Mouse (Mus musculus) activated CD4-positive, CD25-positive, alpha-beta regulatory T cell, adult 4 months (primary cell): Measurements from ENCODE around the gene Olfr718-ps1. TPM values are rescaled to one million over a fixed set of nuclear protein-coding genes. Genes with fewer than 3 reads are reported as not detected.

Experiments used
- ATAC-seq: one replicate; pipeline ENCODE4 v1.8.0; 2017
- polyA plus RNA-seq, 2 experiments: library from polyadenylated mRNA; unstranded; fragments of 100-300 nt; shearing (Covaris generic); gene quantifications; one replicate each; pipeline ENCODE4 v1.2.1; 2017

Olfr718-ps1 gene
- polyA plus RNA-seq, 2 experiments from 2014 or later: not detected

GRCm38 (mm10) chr5:143127837-143128236, 19.5 kb downstream of the Olfr718-ps1 start:
- no peak for ATAC-seq

DNA sequence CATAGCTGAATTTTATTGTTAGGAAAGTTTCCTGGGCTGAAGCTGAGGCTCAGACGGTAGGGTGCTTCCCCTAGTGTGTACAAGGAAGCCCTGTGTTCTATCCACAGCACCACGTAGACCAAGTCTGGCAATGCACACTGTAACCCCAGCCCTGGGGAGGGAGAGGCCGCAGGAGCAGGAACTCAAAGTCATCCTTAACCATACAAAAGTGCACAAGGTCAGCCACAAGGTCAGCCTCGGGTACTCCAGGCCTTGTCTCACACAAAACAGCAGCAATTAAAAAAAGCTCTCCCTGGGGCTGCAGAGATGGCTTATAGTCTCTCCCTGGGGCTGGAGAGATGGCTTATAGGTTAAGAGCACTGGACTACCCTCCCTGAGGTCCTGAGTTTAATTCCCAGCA, 20.5 kb downstream of the Olfr718-ps1 start:
- ATAC-seq: no peak

- ATAC-seq: no peak
These were observed 21.3 kb downstream of the Olfr718-ps1 start for GRCm38 (mm10) chr5:143126089-143126488.

GRCm38 (mm10) chr5:143125601-143126000, 21.8 kb downstream of the Olfr718-ps1 start:
- ATAC-seq: no peak

DNA sequence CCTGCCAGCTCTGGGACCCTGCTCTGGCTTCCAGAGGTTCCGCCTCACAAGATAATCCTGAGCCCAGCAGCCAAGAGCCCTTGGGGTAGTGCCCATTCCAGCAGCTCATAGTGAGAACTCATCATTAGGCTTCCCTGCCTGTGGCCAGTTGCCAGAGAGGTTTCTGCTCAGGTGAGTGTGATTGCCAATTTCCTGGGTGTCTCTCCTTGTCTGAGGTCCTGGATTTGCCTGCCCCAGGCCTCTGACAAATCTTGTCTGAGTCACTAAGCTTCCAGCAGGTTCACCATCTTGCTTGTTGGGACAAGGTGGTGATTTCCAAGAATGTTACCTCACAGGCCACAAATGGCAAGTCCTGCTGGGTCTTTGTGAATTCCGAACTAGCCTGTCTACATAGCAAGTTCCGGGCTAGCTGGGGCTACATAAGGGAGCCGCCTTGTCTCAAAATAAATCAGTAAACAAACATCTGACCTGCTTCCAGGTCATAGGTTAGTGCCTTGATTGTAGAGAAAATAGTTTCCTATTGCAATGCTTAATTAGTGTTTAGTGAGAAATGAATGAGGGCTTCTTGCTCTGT, 22.5 kb downstream of the Olfr718-ps1 start:
- no peak for ATAC-seq

- ATAC-seq: no peak
These were observed 24.7 kb downstream of the Olfr718-ps1 start for GRCm38 (mm10) chr5:143122673-143123072.

- no peak for ATAC-seq
These were observed 25.3 kb downstream of the Olfr718-ps1 start for GRCm38 (mm10) chr5:143122125-143122524.

GRCm38 (mm10) chr5:143112281-143113246, 34.8 kb downstream of the Olfr718-ps1 start, which contains the start of gene Rnf216:
Gene Rnf216, minus strand, starts transcription at chr5:143112994.
- peak; percentile 99 for ATAC-seq

DNA sequence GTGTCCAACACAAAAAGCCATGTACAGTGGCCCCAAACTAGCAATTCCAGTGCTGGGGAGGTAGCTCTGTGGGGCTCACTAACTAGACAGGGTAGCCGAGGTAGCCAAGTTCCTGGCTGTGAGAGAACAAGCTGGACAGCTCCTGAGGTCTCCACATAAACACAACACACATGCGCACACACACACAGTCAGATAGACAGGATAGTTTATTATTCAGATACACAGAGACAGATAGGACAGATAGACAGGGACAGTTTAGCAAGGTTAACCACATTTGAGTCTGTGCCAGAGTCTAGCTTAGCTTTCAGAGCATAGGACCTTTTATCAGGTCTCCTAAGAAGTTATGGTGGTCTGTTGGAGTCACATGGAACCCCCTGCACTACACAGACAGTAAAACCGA, 40.5 kb downstream of the Olfr718-ps1 start:
- ATAC-seq: no peak

GRCm38 (mm10) chr5:143103231-143103630, 44.1 kb downstream of the Olfr718-ps1 start:
- ATAC-seq: no peak

DNA sequence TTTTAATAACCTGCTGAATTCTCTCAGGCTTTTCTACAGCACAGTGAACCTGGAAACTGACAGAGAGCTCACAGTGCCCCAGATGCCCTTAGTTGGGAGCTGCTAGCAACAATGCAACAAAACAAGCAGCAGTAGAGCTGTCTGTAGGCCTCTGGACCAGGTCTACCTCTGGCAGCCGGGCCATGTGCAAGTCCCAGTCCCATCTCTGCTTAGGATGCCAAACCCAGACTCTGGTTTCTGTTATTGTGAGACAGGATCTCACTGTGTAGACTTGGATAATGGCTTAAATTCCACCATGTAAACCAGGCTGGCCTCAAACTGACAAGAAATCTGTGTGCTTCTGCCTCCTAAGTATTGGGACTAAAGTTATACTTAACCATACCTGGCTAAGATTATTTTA, 45.8 kb downstream of the Olfr718-ps1 start:
- no peak for ATAC-seq

DNA sequence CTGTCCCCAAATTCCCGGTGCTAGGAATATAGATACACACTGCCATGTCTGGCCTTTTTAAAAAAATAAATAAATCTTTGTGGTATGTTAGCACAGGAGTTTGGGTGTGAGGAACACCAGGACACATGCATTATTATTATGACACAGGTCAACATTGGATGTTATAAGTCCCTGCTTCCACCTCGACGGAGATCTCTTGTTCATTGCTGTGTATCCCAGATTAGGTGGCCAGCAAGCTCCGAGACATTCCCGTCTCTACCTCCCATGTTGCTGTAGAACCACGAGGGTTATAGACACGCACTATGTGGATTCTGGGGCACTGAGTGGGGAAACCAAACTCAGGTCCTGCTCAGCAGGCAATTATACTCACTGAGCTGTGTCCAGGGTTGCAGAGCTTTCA, 52.1 kb downstream of the Olfr718-ps1 start:
- no peak for ATAC-seq

- ATAC-seq: no peak
These were observed 54.5 kb downstream of the Olfr718-ps1 start for GRCm38 (mm10) chr5:143092891-143093290.

DNA sequence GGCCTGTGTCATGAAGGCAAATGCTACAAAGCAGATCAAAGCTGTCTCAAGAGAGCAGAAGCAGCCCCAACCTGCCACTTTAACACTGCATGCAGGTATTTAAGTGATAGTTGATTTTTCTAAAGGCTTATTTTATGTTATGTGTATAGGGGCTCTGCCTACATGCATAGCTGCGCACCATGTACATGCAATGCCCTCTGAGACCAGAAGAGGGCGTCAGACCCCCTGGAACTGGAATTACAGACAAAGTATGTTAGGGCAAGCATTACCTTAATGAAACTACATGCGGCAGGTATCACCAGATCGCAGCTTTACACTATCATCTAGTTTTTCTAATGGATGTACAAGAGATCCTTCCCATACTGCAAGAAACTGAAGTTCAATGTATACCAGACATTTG, 62.5 kb downstream of the Olfr718-ps1 start:
- ATAC-seq: no peak

Other genes starting within 250 kb of the Olfr718-ps1 start
- gene Actb, start 240.8 kb downstream of the Olfr718-ps1 start, polyA plus RNA-seq: over 10,000 TPM; 26,186 to 54,151 TPM
- under 1 TPM; 0.26 to 0.42 TPM for gene Fscn1, start 187.2 kb downstream of the Olfr718-ps1 start, polyA plus RNA-seq
- 10 to 100 TPM; 28.7 to 30.4 TPM for gene Rnf216, start 34.6 kb downstream of the Olfr718-ps1 start, polyA plus RNA-seq
- gene Rbak, start 33.2 kb upstream of the Olfr718-ps1 start, polyA plus RNA-seq: 1 to 10 TPM; 6.7 to 8.8 TPM
- gene Spdye4b, start 33.4 kb upstream of the Olfr718-ps1 start, polyA plus RNA-seq: under 1 TPM in 1 of 2 experiments, not detected in 1; 0.29 TPM
- gene Spdye4a, start 79.3 kb upstream of the Olfr718-ps1 start, polyA plus RNA-seq: not detected
- gene Zfp12, start 87.6 kb upstream of the Olfr718-ps1 start, polyA plus RNA-seq: 1 to 10 TPM; 2.8 to 3.0 TPM
- gene Zfp316, start 122.4 kb upstream of the Olfr718-ps1 start, polyA plus RNA-seq: under 1 TPM; 0.19 to 0.25 TPM
- not detected for gene Zfp853, start 146.0 kb upstream of the Olfr718-ps1 start, polyA plus RNA-seq
- gene E130309D02Rik, start 167.8 kb upstream of the Olfr718-ps1 start, polyA plus RNA-seq: 1 to 10 TPM; 5.5 to 8.5 TPM
- 10 to 100 TPM; 63.7 to 68.0 TPM for gene Zdhhc4, start 181.7 kb upstream of the Olfr718-ps1 start, polyA plus RNA-seq
- not detected for gene Grid2ip, start 209.8 kb upstream of the Olfr718-ps1 start, polyA plus RNA-seq